Mouse (Mus musculus) intestine, embryonic 15.5 days (tissue): ENCODE results near the gene Pafah1b2. TPM values are rescaled to one million over a fixed set of nuclear protein-coding genes. Genes with fewer than 3 reads are reported as not detected.

Experiments
- ATAC-seq: fragments of 200-750 bp; cut with Nextera tagmentation; 2 replicates; pipeline ENCODE4 v1.8.0; 2017; ENCODE audit warnings: moderate TSS enrichment, moderate library complexity
- H3K27ac ChIP-seq: fragments of 300-500 bp; sonication (generic); 2 replicates; pipeline ENCODE4 v1.5.1; 2015; ENCODE audit warnings: mild to moderate bottlenecking, inconsistent platforms
- H3K27me3 ChIP-seq: fragments of 300-500 bp; sonication (generic); replicated peaks from 2 replicates; pipeline ENCODE4 v1.6.1; 2015; ENCODE audit warnings: inconsistent platforms
- H3K36me3 ChIP-seq: fragments of 300-500 bp; sonication (generic); 2 replicates; pipeline ENCODE4 v1.6.1; 2015; ENCODE audit warnings: inconsistent platforms
- H3K4me1 ChIP-seq: fragments of 300-500 bp; sonication (generic); replicated peaks from 2 replicates; pipeline ENCODE4 v1.6.1; 2015; ENCODE audit warnings: inconsistent platforms
- H3K4me2 ChIP-seq: fragments of 300-500 bp; sonication (generic); replicated peaks from 2 replicates; pipeline ENCODE4 v1.6.1; 2015; ENCODE audit warnings: mild to moderate bottlenecking, inconsistent platforms
- H3K4me3 ChIP-seq: fragments of 300-500 bp; sonication (generic); replicated peaks from 2 replicates; pipeline ENCODE4 v1.5.1; 2015; ENCODE audit warnings: inconsistent platforms
- H3K9ac ChIP-seq: fragments of 300-500 bp; sonication (generic); 2 replicates; pipeline ENCODE4 v1.6.1; 2015; ENCODE audit warnings: inconsistent platforms
- H3K9me3 ChIP-seq: fragments of 300-500 bp; sonication (generic); 2 replicates; pipeline ENCODE4 v1.6.1; 2016; ENCODE audit warnings: inconsistent platforms
- WGBS: fragments of 180-500 bp; shearing (Covaris S2); methylation state at CpG from one replicate; pipeline ENCODE4 v1.1.7; 2015; 5-methylcytosine and 5-hydroxymethylcytosine counted together
- polyA plus RNA-seq: library from polyadenylated mRNA; unstranded; fragments of >200 nt; fragmentation: Nextera tagmentation; extraction: Ambion mirVana; gene quantifications from 2 replicates; pipeline ENCODE4 v1.2.1, GENCODE M21; 2015

Pafah1b2 gene
- 137 and 141 TPM in 2 replicates for polyA plus RNA-seq

GRCm38 (mm10) chr9:46012091-46013008 is at the start of gene Pafah1b2, which contains the start of gene Sik3:
Gene Pafah1b2 (minus strand): TSS chr9:46012690.
Gene Sik3 (plus strand): TSS chr9:46012820.
- ATAC-seq = peak; percentile 89
- Histone ChIP-seq H3K9me3 (no peaks in the 10 kb centered on the region), H3K4me1 (peaks cover 31% of the 10 kb centered on the region), H3K9ac (peak within 1 kb of the TSS; percentile 98), H3K27ac (peak within 1 kb of the TSS; percentile 94), H3K27me3 (no peaks in the 10 kb centered on the region), H3K4me3 (peak within 1 kb of the TSS; percentile 95), H3K36me3 (no peaks in the 10 kb centered on the region), H3K4me2 (peak within 1 kb of the TSS; percentile 70)
- 3% methylated on average over 64 of the region's 78 CpGs for WGBS

DNA sequence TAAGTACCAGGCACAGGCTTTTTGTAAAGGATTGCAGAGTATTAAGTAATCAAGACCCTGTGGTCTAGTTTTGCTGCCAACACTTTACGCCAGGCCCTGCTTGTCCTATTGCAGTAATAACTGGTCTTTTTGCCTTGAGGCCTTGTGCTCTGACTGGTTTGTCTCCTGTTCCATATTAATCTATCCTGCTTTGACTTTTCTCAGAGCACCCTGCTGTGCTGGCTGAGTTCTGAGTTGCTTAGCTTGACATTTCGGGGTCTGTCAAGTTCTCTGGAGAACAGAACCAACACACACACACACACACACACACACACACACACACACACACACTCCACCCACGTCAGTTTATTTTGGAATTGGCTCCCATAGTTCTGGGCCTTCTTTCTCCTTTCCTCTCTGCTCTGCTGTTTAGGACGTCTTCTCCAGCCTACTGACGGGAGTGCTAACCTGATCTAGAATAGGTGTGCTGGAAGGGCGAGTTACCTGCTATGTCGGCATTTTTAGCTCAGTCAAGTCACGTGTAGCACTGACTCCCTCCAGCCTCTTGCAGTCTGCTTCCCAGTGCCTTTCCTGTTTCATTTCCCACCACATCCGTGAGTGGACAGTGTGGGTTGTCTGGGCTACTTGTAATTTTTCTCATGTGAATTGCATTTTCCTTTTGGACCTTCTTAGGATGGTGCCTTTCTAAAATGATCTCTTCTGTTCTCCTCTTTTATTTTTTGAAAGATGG is 49.4 kb upstream of the Pafah1b2 start:
- peaks cover 8% of the 10 kb centered on the region; the same call in 1 of the 2 replicates for H3K4me1 ChIP-seq
- no peaks in the 10 kb centered on the region for H3K9me3 ChIP-seq
- no peaks in the 10 kb centered on the region for H3K36me3 ChIP-seq
- H3K27me3 ChIP-seq = no peaks in the 10 kb centered on the region
- WGBS = 69% methylated on average over 9 of the region's 9 CpGs
- no peak overlapping the region for H3K9ac ChIP-seq
- no peak overlapping the region for H3K27ac ChIP-seq
- H3K4me3 ChIP-seq = no peak overlapping the region
- no peak overlapping the region for H3K4me2 ChIP-seq
- no peak for ATAC-seq

GRCm38 (mm10) chr9:46060249-46060648 is 47.8 kb upstream of the Pafah1b2 start:
- no peaks in the 10 kb centered on the region for H3K9me3 ChIP-seq
- 78% methylated on average over 2 of the region's 2 CpGs for WGBS
- H3K4me2 ChIP-seq = no peak overlapping the region
- peaks cover 8% of the 10 kb centered on the region; the same call in 1 of the 2 replicates for H3K4me1 ChIP-seq
- no peak overlapping the region for H3K4me3 ChIP-seq
- H3K27ac ChIP-seq = no peak overlapping the region
- no peaks in the 10 kb centered on the region for H3K36me3 ChIP-seq
- no peak overlapping the region for H3K9ac ChIP-seq
- ATAC-seq = no peak
- H3K27me3 ChIP-seq = no peaks in the 10 kb centered on the region

DNA sequence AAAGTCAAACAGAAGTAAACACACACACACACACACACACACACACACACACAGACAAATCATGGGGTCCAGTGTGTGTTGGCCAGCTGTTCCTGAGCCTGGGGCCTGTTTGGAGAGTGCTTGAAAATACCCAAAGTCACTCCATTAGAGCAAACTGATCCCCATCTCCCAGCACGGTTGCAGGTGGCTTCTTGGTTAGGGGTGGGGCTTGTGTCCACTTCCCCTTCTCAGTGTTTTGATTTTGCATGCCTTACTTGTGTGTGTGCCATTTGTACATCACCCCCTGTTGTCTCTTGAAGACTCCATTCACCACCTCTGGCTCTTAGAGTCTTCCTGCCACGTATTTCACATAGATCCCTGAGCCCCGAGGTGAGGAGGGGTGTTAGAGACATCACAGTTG is 45.6 kb upstream of the Pafah1b2 start:
- H3K9me3 ChIP-seq = no peaks in the 10 kb centered on the region
- H3K4me3 ChIP-seq = no peak overlapping the region
- H3K27ac ChIP-seq = no peak overlapping the region
- peaks cover 13% of the 10 kb centered on the region for H3K4me1 ChIP-seq
- 81% methylated on average over 3 of the region's 3 CpGs for WGBS
- ATAC-seq = no peak
- no peak overlapping the region for H3K9ac ChIP-seq
- no peaks in the 10 kb centered on the region for H3K27me3 ChIP-seq
- no peak overlapping the region for H3K4me2 ChIP-seq
- no peaks in the 10 kb centered on the region for H3K36me3 ChIP-seq

- no peak overlapping the region for H3K27ac ChIP-seq
- H3K4me2 ChIP-seq = no peak overlapping the region
- no peaks in the 10 kb centered on the region for H3K27me3 ChIP-seq
- no peaks in the 10 kb centered on the region for H3K36me3 ChIP-seq
- H3K4me1 ChIP-seq = peaks cover 11% of the 10 kb centered on the region; the same call in 1 of the 2 replicates
- H3K9me3 ChIP-seq = no peaks in the 10 kb centered on the region
- no peak for ATAC-seq
- no peak overlapping the region for H3K4me3 ChIP-seq
- 85% methylated on average over 9 of the region's 9 CpGs for WGBS
- H3K9ac ChIP-seq = no peak overlapping the region
Measured at GRCm38 (mm10) chr9:46053014-46053666, 40.6 kb upstream of the Pafah1b2 start.

DNA sequence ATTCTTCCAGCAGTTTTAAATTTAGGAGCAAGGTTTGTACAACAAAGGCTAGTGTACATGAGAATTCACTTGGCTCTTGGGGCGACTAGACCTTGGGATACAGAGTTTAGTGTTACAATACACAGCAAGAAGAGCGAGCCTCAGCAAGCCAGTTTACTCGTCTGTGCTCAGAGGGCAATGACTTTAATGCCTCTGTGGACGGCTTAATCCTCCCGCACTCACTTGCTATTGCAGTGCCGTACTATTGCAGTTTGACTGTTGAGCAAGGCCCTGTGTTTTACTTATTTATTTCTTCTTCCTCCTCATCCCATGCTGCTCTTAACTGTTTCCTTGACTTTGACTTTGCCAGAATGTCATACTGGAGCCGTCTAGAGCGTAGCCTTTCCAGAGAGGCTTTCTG is 37.7 kb upstream of the Pafah1b2 start:
- Histone ChIP-seq H3K36me3 (no peaks in the 10 kb centered on the region), H3K27ac (no peak overlapping the region), H3K9ac (no peak overlapping the region), H3K4me2 (no peak overlapping the region), H3K4me1 (peaks cover 11% of the 10 kb centered on the region; the same call in 1 of the 2 replicates), H3K27me3 (no peaks in the 10 kb centered on the region), H3K9me3 (no peaks in the 10 kb centered on the region), H3K4me3 (no peak overlapping the region)
- ATAC-seq = no peak
- WGBS = 75% methylated on average over 8 of the region's 8 CpGs

GRCm38 (mm10) chr9:46049525-46049924 is 37.0 kb upstream of the Pafah1b2 start:
- H3K4me3 ChIP-seq = no peak overlapping the region
- 73% methylated on average over 7 of the region's 7 CpGs for WGBS
- H3K27me3 ChIP-seq = no peaks in the 10 kb centered on the region
- H3K36me3 ChIP-seq = no peaks in the 10 kb centered on the region
- no peak for ATAC-seq
- no peak overlapping the region for H3K27ac ChIP-seq
- H3K9ac ChIP-seq = no peak overlapping the region
- no peak overlapping the region for H3K4me2 ChIP-seq
- no peaks in the 10 kb centered on the region for H3K9me3 ChIP-seq
- peaks cover 11% of the 10 kb centered on the region; the same call in 1 of the 2 replicates for H3K4me1 ChIP-seq

GRCm38 (mm10) chr9:46046724-46047517 is 34.4 kb upstream of the Pafah1b2 start:
- no peak for ATAC-seq
- no peaks in the 10 kb centered on the region for H3K9me3 ChIP-seq
- 0 out of 2 replicates have a peak, but pooled peaks cover 6% of the 10 kb centered on the region for H3K4me1 ChIP-seq
- no peaks in the 10 kb centered on the region for H3K36me3 ChIP-seq
- no peaks in the 10 kb centered on the region for H3K27me3 ChIP-seq
- H3K27ac ChIP-seq = no peak overlapping the region
- no peak overlapping the region for H3K9ac ChIP-seq
- H3K4me2 ChIP-seq = no peak overlapping the region
- no peak overlapping the region for H3K4me3 ChIP-seq
- 87% methylated on average over 11 of the region's 11 CpGs for WGBS

DNA sequence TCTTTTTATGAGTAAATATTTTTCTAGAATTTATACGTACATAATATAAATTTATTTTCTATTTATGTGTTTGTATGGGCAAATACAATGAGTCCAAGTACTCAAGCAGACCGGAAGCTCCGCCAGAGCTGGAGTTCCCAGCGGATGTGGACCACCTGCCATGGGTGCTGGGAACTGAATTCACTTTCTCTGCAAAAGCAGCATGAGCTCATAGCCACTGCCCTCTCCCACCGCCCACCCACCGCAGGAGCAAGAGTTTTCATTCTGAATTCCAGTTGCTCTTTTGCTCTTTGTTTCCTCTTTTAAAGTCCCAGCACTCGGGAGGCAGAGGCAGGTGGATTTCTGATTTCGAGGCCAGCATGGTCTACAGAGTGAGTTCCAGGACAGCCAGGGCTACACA is 31.1 kb upstream of the Pafah1b2 start:
- H3K4me3 ChIP-seq = no peak overlapping the region
- H3K27me3 ChIP-seq = no peaks in the 10 kb centered on the region
- H3K27ac ChIP-seq = no peak overlapping the region
- ATAC-seq = no peak
- 90% methylated on average over 8 of the region's 8 CpGs for WGBS
- H3K4me1 ChIP-seq = 0 out of 2 replicates have a peak, but pooled peaks cover 5% of the 10 kb centered on the region
- H3K4me2 ChIP-seq = no peak overlapping the region
- no peak overlapping the region for H3K9ac ChIP-seq
- H3K9me3 ChIP-seq = no peaks in the 10 kb centered on the region
- H3K36me3 ChIP-seq = no peaks in the 10 kb centered on the region

DNA sequence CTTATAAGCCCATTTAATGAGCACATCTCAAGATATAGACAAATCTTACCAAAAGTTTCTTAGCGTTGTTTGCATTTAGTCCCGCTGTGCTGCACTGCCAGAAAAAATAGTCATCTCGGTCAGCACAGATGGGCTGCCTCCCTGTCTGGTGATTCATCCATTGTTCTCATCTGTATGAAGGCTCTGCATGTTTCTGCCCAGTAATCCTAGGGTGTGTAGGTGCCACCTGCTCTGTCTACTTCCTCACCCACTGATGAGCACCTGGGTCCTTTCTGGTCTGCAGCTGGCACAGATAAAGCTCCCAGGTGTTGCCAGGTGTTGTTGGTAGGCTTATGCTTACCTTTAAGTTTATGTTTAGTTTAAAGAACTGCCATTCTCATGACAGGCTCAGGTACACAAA is 29.9 kb upstream of the Pafah1b2 start:
- no peak overlapping the region for H3K27ac ChIP-seq

GRCm38 (mm10) chr9:46041186-46041585 is 28.7 kb upstream of the Pafah1b2 start:
- no peaks in the 10 kb centered on the region for H3K36me3 ChIP-seq
- no peaks in the 10 kb centered on the region for H3K4me1 ChIP-seq
- no peak overlapping the region for H3K4me3 ChIP-seq
- H3K27ac ChIP-seq = no peak overlapping the region
- no peak for ATAC-seq
- WGBS = 55% methylated on average over 2 of the region's 2 CpGs
- no peak overlapping the region for H3K4me2 ChIP-seq
- H3K9ac ChIP-seq = no peak overlapping the region
- no peaks in the 10 kb centered on the region for H3K27me3 ChIP-seq
- H3K9me3 ChIP-seq = no peaks in the 10 kb centered on the region

More for the DNA sequence above, 29.9 kb upstream of the Pafah1b2 start:
- WGBS = 76% methylated on average over 3 of the region's 3 CpGs
- H3K9ac ChIP-seq = no peak overlapping the region
- no peak for ATAC-seq
- no peaks in the 10 kb centered on the region for H3K27me3 ChIP-seq
- H3K9me3 ChIP-seq = no peaks in the 10 kb centered on the region
- H3K4me1 ChIP-seq = no peaks in the 10 kb centered on the region
- H3K4me3 ChIP-seq = no peak overlapping the region
- no peaks in the 10 kb centered on the region for H3K36me3 ChIP-seq
- H3K4me2 ChIP-seq = no peak overlapping the region
